Mouse (Mus musculus) embryonic stem cell, embryonic (primary cell): ENCODE data around the gene Tmcc1.
"Not testable (repeated sequence)": the region's sequence is repeated elsewhere in the genome, so short reads cannot be mapped to it uniquely, and the experiment has no call there.

Source experiments
- CTCF ChIA-PET, 4 experiments: fragments of 300-600 bp in 2 of 4; fragments of 350-600 bp in 2 of 4; sonication (Branson Sonifier 250); formaldehyde crosslinking; loops; one replicate each; lab custom pipeline; 2022; ENCODE audit warnings: inconsistent platforms in 2 of 4; lab: Charles Lee
- POLR2A ChIA-PET, 4 experiments: fragments of 300-600 bp in 2 of 4; fragments of 350-600 bp in 2 of 4; sonication (Branson Sonifier 250); formaldehyde crosslinking; loops; one replicate each; lab custom pipeline; 2022; ENCODE audit warnings: antibody characterized with exemption in 4 of 4, inconsistent platforms in 1 of 4; lab: Charles Lee

Tmcc1 gene

GRCm38 (mm10) chr6:116180731-116181130 lies 12.6 kb downstream of the Tmcc1 start:
- CTCF ChIA-PET, result interaction anchor here in 1 of 4 experiments (0.6 kb wide), 1 partner anchor 14 kb away, joined by 11 read pairs; no protein-coding TSS in a partner anchor
- POLR2A ChIA-PET, result interaction anchor here (0.6 to 2.7 kb wide), 12 partner anchors 9 to 676 kb away, joined by 3 to 10 read pairs (median 5); partner anchors contain the start of genes Tmcc1 (in 2 of the 4) and Washc2 (in 2 of the 4)

- ChIA-PET POLR2A (interaction anchor here in 1 of 4 experiments (2.3 kb wide), 1 partner anchor 29 kb away, joined by 6 read pairs; the partner anchor contains the start of gene Washc2), CTCF (interaction anchor here in 1 of 4 experiments (1.3 kb wide), 1 partner anchor 17 kb away, joined by 3 read pairs; no protein-coding TSS in a partner anchor)
These were observed 14.9 kb downstream of the Tmcc1 start for GRCm38 (mm10) chr6:116178376-116178775.

- CTCF ChIA-PET, result interaction anchor here in 1 of 4 experiments (0.7 kb wide), 1 partner anchor 128 kb away, joined by 6 read pairs; no protein-coding TSS in a partner anchor
- POLR2A ChIA-PET, result not testable (repeated sequence)
These were observed 19.7 kb downstream of the Tmcc1 start for GRCm38 (mm10) chr6:116173511-116174099.

- POLR2A ChIA-PET, result no interaction called here
- CTCF ChIA-PET, result interaction anchor here in 1 of 4 experiments (0.6 kb wide), 1 partner anchor 120 kb away, joined by 3 read pairs; no protein-coding TSS in a partner anchor
These were observed 26.9 kb downstream of the Tmcc1 start for GRCm38 (mm10) chr6:116166383-116166782.

- CTCF ChIA-PET, result no interaction called here
- POLR2A ChIA-PET, result interaction anchor here in 3 of 4 experiments (0.6 to 1.0 kb wide), 3 partner anchors 26 to 108 kb away, joined by 3 to 4 read pairs (median 3); partner anchors contain the start of gene Washc2 (in 1 of the 3)
These were observed 38.2 kb downstream of the Tmcc1 start for GRCm38 (mm10) chr6:116154854-116155624.

GRCm38 (mm10) chr6:116147386-116147785 lies 45.9 kb downstream of the Tmcc1 start:
- CTCF ChIA-PET, result no interaction called here

GRCm38 (mm10) chr6:116141696-116142095 lies 51.6 kb downstream of the Tmcc1 start:
- ChIA-PET POLR2A (no interaction called here), CTCF (no interaction called here)

More at GRCm38 (mm10) chr6:116147386-116147785, 45.9 kb downstream of the Tmcc1 start:
- POLR2A ChIA-PET, result no interaction called here

- ChIA-PET CTCF (no interaction called here), POLR2A (no interaction called here)
These were observed 52.5 kb downstream of the Tmcc1 start for GRCm38 (mm10) chr6:116140782-116141181.

- POLR2A ChIA-PET, result no interaction called here
These were observed 54.0 kb downstream of the Tmcc1 start for GRCm38 (mm10) chr6:116139143-116139856.

GRCm38 (mm10) chr6:116135971-116136632 lies 57.2 kb downstream of the Tmcc1 start:
- CTCF ChIA-PET, result interaction anchor here in 1 of 4 experiments (1.2 kb wide), 1 partner anchor 10 kb away, joined by 3 read pairs; no protein-coding TSS in a partner anchor
- POLR2A ChIA-PET, result no interaction called here

More at GRCm38 (mm10) chr6:116139143-116139856, 54.0 kb downstream of the Tmcc1 start:
- CTCF ChIA-PET, result no interaction called here

GRCm38 (mm10) chr6:116133756-116134155 lies 59.5 kb downstream of the Tmcc1 start:
- CTCF ChIA-PET, result interaction anchor here in 2 of 4 experiments (0.6 to 1.0 kb wide), 2 partner anchors 120 to 245 kb away, joined by 3 read pairs; no protein-coding TSS in a partner anchor
- POLR2A ChIA-PET, result no interaction called here

- ChIA-PET POLR2A (interaction anchor here in 1 of 4 experiments (1.0 to 1.5 kb wide), 3 partner anchors 12 to 63 kb away, joined by 3 to 4 read pairs (median 3); no protein-coding TSS in a partner anchor), CTCF (interaction anchor here in 1 of 4 experiments (0.6 kb wide), 1 partner anchor 485 kb away, joined by 3 read pairs; no protein-coding TSS in a partner anchor)
These were observed 61.5 kb downstream of the Tmcc1 start for GRCm38 (mm10) chr6:116131771-116132170.

GRCm38 (mm10) chr6:116128710-116129109 lies 64.6 kb downstream of the Tmcc1 start:
- CTCF ChIA-PET, result no interaction called here

GRCm38 (mm10) chr6:116127918-116128443 lies 65.3 kb downstream of the Tmcc1 start:
- POLR2A ChIA-PET, result no interaction called here
- CTCF ChIA-PET, result interaction anchor here in 1 of 4 experiments (1.0 kb wide), 1 partner anchor 65 kb away, joined by 4 read pairs; no protein-coding TSS in a partner anchor

More at GRCm38 (mm10) chr6:116128710-116129109, 64.6 kb downstream of the Tmcc1 start:
- POLR2A ChIA-PET, result no interaction called here

GRCm38 (mm10) chr6:116126577-116126976 lies 66.7 kb downstream of the Tmcc1 start:
- ChIA-PET POLR2A (interaction anchor here in 1 of 4 experiments (0.5 to 1.4 kb wide), 2 partner anchors 10 to 77 kb away, joined by 3 read pairs; no protein-coding TSS in a partner anchor), CTCF (interaction anchor here (0.6 to 1.2 kb wide), 6 partner anchors 10 to 399 kb away, joined by 3 to 13 read pairs (median 4); no protein-coding TSS in a partner anchor)

- POLR2A ChIA-PET, result no interaction called here
- CTCF ChIA-PET, result interaction anchor here in 1 of 4 experiments (0.6 kb wide), 1 partner anchor 87 kb away, joined by 5 read pairs; no protein-coding TSS in a partner anchor
These were observed 70.4 kb downstream of the Tmcc1 start for GRCm38 (mm10) chr6:116122881-116123280.

GRCm38 (mm10) chr6:116119669-116120068 lies 73.6 kb downstream of the Tmcc1 start:
- CTCF ChIA-PET, result interaction anchor here in 1 of 4 experiments (0.6 kb wide), 1 partner anchor 1043 kb away, joined by 12 read pairs; no protein-coding TSS in a partner anchor
- POLR2A ChIA-PET, result interaction anchor here in 1 of 4 experiments (1.2 kb wide), 1 partner anchor 11 kb away, joined by 3 read pairs; no protein-coding TSS in a partner anchor
